Mouse (Mus musculus): ENCODE measurements at regions not wholly inside any gene's neighbourhood (a gene's known extent, or its start where the extent isn't known, plus 50 kb on each side); places are given as distances from the start of the nearest gene placed in this dataset.

DNA sequence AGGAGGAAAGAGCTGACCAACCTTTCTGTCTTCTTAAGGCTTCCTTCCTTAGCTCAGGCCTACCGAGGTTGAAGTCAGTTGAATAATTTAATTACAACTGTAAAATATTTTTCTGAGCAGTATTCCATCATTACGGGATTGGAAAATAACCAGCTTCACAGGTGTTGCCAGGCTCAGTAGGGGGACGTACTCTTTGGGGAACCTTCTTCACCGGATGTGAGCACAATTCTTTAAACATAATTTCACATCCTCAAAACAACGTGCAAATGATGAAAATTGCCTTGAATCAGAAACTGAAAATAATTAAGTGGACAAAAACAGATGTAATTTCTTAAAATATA, 515.9 kb downstream of the Tns3 start:
- no peak for DNase-seq

DNA sequence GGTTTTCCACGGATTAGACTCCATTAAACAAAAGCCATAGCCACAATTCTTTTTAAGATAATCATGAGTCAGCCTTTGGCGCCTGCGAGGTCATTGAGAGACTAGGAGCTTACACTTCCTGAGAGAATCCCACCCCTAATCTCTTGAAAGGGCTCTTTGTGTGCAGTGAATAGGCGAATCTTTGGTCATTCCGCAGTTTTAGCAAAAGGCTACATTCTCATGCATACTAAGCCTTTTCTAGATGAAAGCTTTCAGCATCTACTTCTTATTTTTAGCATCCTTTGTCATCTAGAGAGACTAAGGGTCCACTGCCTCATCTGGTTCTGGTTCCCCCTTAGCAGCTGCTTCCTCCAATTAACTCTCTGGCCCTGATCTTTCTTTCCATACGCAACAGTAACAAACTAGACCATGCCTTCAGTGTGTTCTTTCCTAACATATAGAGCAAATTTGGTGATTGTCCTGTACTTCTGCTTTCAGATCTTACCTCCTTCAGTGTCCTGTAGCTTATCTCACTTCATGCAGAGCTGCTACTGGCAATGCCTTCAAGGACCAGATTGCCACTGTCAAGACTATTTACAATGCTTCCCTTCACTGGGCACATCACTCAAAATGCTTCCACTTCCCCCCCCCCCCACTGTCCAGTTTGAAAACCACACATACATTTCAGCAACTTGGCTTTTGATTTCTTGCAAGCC, 516.4 kb downstream of the Tns3 start:
- DNase-seq: no peak

DNA sequence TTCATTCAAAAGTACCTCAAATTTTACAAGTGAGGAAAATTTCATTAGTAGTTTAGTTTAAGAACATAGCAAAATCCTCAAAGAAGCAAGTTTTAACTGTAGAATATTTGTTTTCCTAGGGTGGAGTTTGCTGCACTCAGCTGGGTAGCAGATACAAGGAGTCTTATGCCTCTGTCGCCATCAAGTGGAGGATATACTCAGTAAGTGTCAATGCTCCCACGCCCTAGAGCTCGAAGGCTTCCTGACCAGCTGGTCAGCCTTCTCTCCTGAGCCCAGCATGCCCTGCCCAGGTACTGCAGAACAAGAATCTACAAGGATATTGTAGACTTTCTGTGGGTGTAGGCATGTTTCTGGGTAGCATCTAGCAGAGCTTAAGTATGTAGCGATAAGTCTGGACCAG, 527.0 kb downstream of the Tns3 start:
- DNase-seq: no peak

DNA sequence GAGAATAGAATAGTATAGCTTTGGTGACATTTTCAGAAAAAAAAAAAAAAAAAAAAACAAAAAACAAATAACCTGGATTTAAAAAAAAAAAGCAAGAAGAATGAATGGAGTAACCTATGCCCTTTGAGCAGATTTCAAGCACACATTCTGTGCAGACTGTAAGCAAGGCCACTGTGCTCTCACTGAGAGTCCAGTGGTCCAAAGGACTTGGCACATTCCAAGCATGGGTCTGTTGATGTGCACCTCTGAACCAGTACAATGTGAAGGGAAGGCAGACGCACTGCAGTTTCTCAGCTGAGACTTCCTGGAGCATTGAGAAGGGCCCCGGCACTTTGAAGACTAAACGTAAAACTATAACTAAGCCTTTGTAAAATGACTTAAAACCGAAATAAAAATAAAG, 527.7 kb downstream of the Tns3 start:
- no peak for DNase-seq

DNA sequence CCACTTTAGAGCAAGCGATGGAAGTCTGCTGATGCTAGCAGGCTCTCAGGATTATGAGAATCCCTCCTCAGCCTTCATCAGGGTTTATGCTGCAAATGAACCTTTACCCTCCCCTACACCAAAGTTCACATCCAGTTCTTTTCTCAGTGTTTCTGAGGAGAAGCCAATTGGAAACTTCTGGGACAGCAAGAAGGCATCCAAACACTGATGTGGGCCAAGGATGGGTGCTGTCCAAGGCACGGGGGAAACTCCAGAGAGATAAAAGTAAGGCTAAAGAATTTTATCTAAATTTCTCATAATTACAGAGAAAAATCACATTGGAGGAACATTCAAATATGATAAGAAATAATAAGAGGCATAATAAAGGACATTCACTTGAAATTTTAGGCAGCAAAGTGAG, 555.0 kb downstream of the Tns3 start:
- no peak for DNase-seq

DNA sequence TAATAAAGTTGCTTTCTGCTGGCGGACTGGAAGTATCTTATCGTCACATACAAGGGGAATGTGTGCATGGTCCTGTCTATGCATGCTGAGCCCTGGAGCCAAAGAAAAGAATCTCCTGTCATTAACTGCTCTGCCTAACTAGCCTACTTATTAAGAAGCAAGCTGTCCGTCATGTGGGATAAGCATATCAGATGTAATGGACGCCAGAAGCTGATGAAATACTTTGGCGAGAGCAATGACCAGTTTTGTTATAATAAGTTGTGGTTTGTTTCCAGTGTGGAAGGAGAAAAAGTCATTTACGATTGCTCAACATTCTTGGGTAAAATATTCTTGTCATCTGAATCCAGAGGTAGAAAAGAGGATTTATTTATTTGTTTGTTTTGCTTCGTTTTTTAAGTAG, 563.2 kb downstream of the Tns3 start:
- DNase-seq: no peak

DNA sequence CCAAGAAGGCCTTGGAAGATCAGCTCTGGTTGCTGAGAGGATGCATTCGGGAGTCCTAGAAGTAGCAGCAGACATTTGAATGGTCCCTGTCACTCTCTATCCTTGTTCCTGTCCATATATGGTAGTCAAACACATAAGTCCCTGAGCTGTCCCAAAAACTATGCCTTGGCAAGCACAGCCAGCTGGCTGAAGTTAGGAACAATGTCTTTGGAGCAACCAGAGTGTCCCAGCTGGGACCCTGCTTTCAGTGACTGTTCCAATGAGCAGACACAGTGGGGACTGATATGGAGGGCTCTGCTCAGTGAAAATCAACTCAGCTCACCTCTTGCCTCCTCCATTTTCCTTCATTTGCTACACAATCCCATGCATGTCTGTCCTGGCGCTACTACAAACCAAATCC, 580.0 kb downstream of the Tns3 start:
- DNase-seq: no peak

DNA sequence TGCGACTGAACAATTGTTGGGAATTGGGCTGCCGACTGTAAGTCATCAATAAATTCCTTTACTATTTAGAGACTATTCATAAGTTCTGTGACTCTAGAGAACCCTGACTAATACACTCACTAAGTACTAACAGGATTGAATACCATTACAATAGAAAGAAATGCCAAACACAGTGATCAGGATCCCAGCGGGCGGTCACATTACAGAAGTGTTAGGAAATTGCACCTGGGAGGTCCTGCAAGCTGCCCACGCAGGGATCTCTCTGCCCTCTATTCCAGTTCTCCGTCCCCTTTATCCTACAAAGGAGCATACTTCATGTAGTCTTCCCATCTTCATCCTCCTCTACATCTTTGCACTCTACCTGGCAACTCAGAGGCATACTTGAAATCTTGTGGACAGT, 581.5 kb downstream of the Tns3 start:
- DNase-seq: no peak

DNA sequence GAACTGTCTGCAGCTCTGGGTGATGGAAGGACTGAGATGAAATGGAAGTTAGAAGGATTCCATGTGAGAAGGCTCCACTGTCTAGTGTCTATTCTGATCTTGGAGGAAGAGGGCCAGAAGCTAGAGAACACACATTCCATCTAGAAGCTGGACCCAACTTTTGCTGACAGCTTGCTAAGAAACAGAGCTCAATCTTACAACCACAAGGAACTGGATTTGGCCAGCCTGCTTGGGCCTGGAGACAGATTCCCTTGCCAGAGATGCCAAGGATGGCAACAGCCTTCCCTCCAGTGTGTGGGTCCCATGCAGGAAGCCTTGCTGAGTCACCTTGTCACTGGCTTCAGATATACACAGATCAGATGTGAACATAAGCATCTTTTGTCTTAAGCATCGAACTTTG, 591.0 kb downstream of the Tns3 start:
- no peak for DNase-seq

DNA sequence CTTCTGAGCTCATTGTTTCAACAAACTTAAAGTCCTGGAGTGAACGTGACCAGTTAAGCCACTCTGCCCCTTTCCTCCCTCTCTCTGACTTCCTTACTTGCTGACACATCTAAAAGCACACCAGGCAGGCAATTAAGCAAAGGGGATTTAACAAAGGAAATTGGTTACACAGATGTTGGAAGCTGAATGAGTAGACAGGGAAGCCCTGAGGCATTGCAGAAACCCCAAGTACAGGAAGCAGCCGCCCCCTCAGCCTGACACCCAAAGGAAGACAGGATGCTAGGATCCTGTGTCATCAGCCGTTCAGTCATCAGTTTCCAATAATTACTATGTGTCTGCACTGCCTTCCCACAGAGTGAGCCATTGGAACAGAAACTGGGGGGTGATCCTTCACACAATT, 595.5 kb downstream of the Tns3 start:
- no peak for DNase-seq

DNA sequence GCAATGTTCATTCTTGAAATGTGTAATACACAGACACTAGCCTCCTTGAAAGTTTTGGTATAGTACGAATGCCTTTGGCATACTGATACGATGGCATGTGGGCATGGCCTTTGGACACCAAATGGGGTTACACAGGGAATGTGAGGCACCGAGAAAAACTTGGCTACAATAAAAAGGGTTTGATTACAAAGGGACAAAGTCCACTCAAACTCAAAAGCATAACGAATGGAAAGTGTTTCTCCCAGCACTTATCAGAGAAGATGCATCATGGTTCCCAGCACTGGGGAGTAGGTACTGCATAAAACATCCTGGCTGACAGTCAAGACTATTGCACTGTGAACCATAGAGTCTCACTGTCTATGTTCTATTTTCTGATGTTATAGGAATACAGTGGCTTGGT, 597.0 kb downstream of the Tns3 start:
- DNase-seq: no peak

DNA sequence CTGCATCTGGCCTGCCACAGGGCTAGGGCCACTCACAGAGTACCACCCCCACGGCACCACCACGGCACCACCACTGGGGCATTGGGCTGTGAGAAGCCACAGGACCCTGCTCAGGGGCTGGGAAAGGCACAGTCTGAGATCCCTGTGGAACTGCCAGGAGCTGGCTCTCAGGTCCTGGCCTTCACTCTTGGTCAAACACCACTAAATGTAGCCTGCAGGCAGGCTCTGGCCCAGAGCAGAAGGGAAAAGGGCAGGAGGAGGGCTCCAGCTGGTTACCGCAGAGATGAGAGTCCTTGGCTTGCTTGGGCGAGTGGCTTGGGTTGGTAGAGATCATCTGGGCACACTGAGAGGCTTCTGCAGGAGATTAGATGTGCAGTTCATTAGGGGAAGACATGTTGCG, 598.5 kb downstream of the Tns3 start:
- no peak for DNase-seq

DNA sequence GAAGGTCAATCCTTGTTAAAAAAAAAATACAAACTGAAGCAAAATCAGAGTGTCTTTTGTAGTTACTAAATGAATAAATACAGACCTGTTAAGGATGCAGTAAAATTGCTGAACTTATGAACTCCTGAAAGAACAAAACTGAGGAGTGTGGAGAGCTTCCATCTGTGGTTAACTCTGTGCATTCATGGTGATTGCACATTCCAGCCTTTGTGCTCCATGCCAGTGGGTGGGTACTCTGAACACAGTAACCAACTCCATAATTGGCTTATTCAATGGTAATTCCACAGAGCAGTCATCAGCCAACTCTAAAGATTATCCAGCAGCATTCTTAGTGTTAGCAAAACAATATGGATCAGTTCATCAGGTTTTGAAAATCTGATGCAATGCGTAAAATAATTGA, 599.2 kb downstream of the Tns3 start:
- DNase-seq: no peak

DNA sequence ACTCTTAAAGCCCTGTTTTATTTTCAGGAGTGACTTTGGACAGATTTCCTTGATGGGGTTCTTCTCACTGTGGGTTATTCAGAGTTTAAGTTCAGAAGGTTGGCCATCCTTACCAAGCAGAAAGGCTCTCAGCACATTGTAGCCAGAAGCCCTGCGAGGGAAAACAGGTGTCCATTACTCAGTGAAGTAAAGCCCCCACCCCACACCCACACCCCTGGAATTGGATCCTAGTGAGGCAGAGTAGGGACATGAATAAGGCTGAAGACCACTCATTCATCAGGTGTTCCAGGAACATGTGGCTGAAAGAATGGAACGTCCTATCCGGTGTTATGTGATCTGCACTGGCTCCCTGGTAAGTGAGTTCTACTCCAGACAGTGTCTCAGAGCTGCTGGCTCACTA, 602.3 kb downstream of the Tns3 start:
- DNase-seq: no peak

DNA sequence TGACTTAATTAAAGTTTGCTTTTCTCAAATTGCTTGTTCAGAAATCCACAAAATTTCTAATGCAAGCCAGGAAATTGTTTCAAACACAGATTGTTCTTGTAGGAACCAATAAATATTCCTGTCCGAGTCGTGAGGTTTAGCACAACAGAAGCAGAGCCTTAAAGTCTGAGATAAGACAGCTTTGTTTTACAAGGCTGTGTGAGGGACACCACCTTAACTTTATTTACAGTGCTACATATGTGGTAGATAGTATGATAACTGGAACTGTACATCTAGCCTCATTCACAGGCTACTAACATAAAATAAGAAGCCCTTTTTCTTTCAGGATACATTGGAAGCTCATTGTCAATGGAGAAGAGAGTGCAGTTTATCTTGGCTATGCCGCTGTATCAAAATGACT, 602.8 kb downstream of the Tns3 start:
- no peak for DNase-seq

DNA sequence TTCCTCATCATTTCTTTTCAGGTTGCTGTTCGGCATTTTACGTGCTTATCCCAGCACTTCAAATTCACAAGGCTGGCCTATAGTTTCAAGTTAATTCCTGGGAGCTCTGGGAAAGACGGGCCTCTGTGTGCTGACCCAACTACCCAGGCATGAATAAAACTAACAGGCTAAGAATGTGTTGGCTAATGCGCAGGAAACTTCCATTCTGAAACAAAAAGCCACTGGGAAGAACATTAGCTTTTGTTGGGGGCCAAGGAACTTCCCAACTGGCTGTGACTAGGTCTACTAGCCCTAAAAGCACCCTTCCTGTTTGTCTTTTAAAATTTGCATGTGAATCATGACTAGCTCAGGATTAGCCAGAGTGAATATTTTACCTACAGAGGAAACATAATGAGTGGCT, 612.8 kb downstream of the Tns3 start:
- DNase-seq: no peak

DNA sequence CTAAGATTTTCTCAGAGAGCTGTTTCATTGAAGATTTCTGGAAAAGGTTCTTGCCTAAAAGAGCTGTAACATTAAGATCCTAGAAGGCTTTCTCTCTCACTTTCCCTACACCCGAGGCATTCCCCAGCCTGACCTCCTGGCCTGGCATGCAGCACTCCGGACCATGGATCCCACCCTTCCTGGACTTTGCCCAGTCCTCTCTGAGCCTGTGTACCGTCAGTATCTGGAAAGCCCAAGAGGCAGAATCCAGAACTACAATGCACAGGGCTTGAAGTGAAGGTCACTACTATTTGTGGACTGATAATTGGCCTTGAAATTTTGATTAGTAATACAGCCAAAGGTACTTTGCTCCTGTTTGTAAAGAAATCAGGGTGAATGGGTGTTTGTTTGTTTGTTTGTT, 619.2 kb downstream of the Tns3 start:
- DNase-seq: no peak

DNA sequence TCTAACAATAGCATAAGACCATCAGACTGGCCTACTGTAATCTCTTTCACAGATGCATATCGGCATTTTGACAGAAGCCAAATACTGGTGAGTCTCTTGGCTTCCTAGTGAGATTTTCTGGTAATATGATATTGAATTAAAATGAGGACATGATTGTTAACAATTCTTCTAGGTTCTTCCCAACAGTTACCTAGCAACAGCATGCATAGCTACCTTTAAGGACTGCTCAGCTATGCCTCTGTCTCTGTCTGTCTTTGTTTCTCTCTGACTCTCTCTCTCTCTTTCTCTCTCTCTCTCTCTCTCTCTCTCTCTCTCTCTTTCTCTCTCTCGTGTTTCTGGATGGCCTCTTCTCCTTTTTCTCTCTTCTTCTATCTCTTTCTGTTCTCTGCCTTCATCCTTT, 634.2 kb downstream of the Tns3 start:
- DNase-seq: no peak

DNA sequence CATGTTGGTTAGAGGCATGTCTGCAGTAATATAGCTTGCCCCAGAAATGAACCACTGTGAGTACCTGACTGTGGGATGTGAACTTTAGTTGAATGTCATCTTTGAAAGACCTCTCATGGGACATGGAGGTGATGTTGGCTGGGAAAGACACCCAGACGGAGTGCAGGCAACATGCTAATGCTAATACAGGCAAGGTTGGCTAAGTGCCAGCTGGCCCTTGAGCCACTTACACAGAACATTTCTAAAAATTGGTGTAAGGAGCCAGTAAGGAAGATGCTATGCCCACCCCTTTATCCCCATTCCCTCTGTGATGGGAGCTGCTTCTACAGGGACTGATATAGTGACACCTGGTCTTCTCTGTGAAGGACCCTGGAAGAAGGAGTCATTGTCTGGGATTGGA, 656.5 kb downstream of the Tns3 start:
- DNase-seq: no peak

DNA sequence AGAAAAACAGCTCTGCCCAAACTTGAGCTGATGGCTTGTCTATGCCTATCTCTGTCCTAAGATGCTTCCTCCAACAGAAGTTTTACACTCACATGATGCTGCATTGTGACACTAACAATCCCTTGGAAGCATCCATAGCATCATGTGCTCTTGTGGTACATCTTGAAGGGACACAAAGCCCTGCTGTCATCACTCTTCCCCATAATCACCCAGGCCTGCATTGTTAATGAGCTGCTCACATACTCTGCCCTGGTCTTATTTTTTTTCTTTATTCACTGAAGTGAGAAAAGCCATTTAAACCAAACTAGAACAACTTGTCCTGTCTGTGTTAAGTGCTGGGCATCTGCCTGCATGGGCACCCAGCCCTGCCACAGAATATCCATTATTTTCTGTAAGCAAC, 683.3 kb downstream of the Tns3 start:
- no peak for DNase-seq

DNA sequence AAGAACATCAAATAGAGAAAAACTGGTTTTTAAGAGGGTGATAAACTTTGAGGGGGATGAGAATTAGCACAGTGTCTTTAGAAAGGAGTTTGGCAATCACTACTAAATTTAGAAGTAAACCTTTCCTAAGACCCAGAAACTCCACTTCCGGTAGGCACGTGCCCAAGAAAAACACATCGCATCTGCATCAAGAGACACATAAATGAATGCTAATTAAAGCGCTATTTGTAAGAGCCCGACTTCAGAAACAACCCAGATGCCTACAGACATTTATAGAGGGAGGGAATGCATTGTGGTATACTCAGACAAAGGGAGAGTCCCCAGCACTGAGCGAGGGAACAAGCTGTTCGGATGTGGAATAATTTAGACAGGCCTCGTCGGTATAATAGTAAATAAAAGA, 688.5 kb downstream of the Tns3 start:
- no peak for DNase-seq

DNA sequence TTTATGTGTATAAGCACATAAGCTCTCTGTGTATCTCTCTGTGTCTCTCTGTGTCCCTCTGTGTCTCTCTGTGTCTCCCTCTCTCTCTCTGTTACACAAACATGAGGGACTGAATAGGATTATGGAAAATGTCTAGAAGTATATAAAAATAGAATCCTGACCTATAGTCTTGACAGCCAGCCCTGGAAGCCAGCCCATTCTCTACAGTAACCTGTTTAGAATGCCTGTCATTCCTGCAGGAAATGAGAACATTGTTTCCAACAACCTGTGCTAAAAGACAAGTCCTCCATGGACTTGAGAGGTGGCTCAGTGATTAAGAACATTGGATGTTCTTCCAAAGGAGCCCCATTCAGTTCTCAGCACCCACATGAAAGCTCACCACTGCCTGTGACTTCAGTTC, 714.4 kb downstream of the Tns3 start:
- no peak for DNase-seq

DNA sequence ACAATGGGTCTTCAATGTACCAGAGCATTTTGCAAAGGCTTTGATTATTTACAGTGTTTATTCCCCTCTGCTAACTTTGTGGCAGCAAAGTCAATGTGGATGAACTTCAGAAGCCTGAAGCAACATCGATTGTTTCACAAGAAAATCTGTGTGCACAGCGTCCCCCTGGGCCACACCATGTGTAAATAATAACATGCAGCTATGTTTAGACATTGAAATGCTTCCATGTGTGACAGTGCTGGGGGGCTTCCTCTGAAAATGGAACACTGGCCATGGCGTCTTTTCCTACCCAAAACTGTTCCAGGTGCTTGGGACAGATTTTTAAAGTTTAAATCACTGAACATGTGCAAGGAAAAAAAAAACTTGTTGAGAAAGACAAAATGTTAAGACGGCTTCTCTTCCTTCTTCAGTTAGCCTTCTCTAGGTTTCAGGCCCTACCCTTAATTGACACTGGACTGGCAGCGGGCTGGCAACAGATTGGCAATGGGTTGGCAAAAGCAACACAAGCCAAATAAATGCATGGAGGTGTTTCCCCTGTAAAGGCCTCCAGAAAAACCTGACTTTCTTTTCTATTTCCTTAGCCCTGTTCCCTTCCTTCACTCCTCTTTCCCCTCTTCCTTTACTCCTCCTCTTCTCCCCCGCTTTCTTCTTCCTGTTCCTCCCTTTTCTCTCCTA, 715.0 kb downstream of the Tns3 start:
- DNase-seq: no peak

DNA sequence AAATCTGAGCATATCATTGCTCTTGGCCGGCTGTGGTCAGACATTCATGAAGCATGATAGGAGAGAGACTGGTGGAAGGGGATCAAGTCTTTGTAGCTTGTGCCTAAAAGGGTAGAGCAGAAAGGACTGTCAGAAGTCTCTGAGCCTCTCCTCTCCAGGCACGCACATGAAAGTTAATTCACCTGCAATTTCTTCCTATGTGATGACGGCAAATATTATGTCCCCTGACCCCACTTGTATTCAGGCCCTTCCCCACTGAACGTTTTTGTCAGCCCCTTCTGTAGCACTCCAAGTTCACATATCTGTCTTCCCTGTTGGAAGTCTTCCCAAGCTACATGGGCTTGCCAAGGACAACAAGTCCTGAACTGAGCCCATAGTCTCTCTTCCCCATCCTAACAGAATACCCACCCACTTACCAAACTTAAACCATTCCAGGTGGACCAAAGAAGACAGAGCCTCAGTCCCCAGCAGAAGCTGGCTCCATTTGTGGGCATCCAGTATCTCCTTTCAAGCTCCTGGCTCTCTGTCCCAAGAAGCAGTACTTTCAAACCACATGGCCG, 719.3 kb downstream of the Tns3 start:
- no peak for DNase-seq

DNA sequence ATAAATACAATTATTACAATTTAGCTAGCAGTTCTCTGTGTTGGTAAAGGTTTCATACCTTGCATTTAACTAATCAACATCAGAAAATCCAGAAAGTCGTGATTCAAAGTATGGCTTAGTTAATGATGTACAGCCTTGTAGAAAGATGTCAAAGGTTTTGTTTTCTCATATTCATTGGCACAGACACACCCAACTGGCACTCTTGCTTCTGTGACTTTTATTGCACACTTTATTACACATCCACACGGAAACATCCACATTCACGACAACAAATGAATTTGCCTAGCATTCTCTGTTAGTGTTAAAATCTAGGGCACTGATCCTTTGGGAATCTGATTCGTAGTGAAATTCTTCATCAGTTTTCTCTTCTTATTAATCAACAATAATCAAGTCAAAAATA, 720.0 kb downstream of the Tns3 start:
- DNase-seq: no peak
